Mouse (Mus musculus) regulatory T cell (primary cell): ENCODE data around the gene Chn1.

Experiments
- in situ Hi-C: fragments of 300-600 bp; cut with MboI, MseI; formaldehyde crosslinking; loops from one replicate; pipeline ENCODE4 v1.15.1; 2025; ENCODE audit warnings: high pct_unique_total_duplicates

The Chn1 gene

DNA sequence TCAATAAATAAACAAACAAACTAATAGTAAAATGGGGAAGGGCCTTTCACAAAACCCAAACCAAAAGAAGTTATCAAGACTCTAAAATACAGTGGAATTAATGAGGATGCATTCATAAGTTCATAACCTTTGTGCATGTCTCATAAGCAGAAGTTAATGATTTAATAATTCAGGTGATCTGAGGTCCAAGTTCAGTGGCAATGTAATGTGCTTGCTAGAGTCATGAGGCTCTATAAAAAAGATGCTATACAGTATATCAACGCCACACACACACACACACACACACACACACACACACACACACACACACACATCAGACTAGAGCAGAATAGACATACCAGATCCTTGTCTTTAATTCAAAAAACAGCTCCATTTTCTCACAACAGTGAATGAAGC is 28.8 kb downstream of the Chn1 start:
- in situ Hi-C loops, result no loop called here

DNA sequence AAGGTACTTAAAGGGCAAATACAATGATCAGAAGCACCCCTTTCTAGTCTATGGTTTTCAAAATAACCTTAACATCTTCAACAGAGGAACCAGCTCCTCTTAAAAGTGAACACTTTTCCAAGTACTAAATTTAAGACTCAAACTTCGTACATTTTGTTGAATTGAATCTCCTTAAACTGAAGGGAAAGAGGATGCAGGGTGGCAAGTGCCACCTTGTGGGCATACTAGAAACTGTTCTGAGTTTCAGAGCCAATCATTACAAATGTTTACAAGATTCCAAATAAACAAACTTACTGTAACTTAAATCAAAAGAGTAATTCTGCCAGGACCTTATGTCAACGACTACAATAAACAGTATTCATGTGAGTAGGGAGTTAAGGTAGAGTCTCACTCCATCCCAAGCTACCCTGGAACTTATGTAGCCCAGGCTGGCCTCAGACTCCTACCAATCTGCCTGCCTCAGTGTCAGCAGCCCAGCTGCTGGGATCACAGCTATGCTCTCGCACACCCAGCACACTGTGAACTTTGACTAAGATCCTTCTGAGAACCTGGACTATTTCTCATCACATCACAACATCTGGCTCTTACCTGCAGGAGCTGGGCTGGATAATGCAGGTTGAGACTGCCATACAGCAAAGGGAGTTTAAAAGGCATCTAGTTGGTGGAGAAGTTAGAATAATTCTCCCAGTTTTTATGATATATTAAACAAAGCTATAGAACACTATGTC is 29.3 kb downstream of the Chn1 start:
- in situ Hi-C loops, result no loop called here

DNA sequence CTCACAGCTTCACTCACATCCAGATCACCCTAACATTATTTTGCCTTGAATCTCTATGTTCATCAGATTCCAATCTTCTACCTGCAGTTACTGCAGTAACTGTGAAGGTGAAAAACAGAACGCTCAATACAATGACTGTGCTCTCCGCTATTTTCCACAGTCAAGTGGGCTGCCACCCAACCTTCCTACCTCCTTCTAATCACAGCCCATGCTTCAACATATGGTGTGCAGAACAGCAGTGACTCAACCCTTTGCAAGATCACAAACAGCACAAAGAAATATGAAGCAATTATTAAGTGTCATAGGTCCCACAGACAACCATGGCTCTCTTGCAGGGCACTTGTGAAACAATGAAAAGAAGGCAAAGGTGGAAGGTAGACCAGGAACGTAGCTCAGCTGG is 33.9 kb downstream of the Chn1 start:
- in situ Hi-C loops, result no loop called here

DNA sequence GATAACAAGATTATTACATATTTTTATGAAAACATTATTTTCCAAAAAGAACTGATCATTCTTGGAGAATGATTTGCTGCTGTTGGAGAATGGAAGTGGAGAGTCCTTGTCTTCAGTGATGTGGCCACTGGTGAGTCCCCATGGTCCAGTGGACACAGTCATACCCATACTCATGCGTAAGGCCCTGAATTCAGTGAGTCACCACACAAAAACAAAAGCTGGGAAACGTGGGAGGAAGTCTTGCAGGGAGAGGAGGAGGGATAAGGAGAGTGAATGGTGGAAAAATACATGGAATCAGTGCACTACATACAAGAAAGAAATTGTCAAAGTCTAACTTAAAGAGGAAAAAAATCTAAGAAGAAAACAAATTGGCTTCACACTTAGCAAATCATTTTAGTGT is 47.3 kb downstream of the Chn1 start:
- in situ Hi-C loops, result no loop called here

DNA sequence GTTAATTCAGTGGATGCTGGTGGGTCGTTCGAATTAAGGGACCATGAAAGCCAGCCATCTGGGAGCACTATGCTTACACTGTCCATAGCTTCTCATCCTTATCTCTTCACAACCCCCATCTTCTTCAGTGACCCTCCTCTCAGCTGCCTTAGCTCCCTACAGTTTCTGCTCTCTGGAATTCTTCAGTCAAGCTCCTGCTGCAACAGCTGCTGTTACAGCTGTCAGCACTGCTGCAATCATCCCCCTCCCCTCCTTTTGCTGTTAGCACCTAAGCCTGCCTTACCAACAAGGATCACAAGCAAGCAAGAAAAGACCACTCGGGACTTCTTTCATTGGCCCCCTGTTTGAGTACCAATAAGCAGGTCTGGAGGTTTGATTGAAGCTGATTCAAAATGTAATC is 50.2 kb downstream of the Chn1 start:
- in situ Hi-C loops, result no loop called here

DNA sequence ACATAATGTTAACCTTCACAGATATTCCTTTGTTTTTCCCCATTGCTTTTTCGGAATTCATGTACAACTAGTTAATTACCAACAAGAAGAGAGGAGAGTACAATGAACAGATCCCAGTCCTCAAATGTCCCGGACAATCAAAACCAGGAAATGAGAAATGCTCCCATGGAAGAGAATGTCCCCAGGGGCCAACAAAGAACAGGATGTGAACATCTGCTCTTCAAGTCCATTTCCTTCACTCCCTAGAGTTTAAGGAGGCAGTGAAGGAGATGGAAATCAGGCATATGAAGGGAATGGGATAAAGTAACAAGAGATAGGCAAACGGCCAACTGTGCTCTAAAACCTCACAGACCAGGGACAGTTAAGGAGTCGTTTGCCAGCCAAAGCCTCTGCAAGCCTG is 53.3 kb downstream of the Chn1 start:
- in situ Hi-C loops, result no loop called here

DNA sequence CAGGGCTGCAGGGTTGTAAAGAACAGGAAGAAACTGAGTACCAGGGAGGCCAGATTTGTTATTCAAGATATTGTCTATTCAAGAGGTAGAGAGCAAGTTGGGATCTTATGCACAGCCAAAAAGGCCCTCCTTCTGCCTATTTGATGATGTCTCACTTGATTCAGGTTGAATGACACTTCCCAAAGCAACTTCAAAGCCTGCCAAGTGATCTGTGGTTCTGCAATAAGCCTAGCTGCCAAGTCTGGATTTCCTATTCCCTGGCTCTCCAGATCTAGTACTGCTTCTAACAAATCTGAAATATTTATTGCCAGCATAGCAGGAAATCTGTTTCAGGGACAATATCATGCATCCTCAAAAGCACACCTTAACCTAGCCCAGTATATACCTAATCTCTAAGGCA is 62.7 kb downstream of the Chn1 start:
- in situ Hi-C loops, result no loop called here

DNA sequence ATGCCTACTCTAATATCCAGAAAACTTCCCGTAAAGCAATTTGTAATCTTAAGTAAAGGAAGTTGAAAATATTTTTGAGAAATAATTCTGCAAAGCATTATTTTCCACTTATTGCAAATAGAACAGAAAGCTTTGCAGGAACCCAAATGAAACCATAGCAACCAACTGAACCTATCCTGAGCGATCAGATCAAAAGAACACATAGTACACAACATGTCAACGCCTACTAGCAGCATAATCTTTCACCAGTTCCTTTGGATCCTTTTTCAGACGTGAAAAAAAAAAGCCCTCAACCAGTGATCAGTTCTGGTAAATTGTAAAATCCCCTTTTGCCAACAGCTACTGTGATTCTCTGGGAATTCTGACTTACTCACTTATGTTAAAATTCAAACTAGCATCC is 82.1 kb downstream of the Chn1 start:
- in situ Hi-C loops, result no loop called here

DNA sequence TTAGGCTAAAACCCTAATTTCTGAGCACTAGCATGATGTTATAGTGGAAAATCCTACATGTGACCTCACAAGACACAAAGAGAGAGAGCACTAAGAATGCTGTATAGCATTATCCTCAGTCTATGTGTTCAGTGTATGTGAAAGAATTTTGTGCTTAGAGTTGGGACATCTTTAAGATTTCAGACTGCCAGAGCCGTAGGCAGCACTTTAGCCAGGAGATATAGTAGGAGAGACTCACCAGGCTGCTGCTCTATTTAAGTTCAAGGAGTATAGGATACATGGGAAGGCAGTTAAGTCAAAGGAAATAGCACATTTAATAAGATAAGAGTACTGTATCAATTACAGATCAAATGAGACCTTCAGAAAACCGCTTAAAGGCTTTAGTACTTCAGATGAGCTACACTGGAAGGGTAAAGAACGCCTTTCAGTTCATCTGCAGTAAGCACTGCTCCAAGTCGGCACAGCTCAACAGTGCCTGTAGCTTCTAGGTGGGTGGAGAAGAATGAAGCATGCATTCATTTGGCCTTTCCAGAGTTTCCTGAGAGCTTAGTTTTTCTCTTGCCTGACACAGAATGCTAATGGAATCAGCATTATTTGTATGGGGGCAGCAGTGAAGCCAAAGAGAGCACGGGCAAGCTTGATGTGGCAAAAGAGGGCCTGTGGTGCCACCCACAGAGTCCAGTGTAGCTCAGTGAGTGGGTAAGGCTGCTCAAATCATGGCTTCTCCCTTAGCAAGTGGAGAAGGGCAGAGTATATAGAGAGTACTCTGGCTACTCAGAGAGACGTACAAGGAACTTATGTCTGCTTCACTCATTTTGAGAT is 84.2 kb downstream of the Chn1 start:
- in situ Hi-C loops, result no loop called here

DNA sequence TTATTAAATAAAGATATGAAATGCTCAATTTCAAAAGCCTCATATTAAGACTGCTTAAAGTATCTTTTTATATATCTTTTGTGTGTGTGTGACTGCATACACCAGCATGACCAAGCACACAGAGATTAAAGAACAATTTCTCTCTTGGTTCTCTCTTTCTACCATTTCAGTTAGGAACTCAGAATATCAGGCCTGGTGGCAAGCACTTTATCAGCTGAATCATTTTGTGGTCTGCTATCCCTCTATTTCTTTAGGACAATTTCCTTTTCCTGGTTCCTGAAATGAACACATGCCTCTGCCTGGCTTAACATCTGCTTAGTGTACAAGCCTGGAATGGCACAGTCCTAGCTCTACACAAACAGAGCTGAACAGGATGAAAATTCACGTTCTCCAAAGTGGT is 92.6 kb downstream of the Chn1 start:
- in situ Hi-C loops, result no loop called here

DNA sequence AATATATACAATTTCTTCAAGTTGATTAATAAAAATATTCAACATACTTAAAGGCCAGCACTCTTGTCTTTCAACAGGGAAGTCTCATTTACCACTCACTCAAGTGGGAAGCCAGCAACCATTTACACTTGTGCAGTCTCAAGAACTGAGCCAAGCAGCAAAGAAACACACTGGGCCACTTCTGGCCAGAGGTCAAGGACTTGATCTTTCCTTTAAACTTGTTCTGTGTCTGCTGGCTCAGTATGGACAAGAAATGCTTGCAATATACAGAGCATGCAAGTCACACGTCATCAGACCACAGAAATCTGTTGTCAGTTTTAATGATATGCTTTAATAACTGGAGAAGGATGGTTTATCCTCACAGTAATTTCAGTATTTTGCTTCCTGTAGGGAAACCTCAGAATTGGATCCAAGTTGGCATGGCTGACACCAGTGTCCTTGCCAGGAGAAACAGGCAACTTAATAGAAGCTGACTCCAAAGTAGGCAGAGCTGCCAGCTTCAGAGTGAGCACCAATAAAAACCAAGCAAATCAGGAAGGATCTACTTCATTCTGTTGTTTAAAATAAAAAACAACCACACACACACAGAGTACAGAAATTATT is 94.6 kb downstream of the Chn1 start:
- in situ Hi-C loops, result no loop called here

DNA sequence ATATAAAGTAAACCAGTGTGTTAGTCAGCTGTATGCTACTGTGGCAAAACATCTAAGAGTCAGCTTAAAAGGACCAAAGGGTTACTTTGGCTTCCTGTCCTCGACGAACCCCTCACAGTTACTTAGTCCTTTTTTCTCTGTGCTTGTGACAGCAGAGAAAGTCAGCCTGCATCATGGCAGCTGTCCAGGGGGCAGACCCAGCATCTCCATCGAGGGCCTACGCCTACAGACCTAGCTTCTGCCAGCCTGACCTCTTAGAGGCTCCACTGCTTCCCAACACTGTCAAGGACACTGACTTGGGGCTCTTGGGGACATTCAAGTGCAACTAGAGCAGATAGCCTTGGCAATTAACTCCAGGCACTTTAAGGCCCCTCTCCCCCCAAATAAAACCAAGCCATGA is 106.5 kb downstream of the Chn1 start:
- in situ Hi-C loops, result no loop called here

DNA sequence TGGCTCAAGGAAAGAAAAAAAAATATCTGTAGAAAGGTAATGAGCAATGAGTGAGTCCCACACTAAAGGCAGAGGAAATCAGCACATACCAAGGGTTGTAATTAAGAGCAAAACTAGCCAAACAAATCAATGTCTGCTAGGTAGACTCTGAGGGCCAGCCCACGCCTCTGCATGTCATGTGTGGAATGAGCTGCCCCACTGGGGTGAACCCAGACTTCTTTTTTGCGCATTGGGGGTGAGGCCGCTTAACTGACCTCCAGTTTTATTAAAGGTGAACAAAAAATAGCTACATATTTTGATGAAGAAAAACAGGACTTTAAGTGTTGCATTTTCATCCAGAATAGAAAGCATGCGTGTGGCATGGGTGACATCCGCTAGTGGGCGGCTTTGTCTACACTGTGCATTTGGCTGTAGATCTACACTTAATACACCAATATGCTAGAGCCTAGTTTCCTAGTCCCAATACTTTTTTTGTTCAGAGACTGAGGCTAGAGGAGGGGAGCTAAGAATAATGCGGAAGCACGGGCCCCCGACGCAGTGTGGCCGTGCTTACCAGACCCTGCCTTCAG is 114.5 kb downstream of the Chn1 start:
- in situ Hi-C loops, result no loop called here

DNA sequence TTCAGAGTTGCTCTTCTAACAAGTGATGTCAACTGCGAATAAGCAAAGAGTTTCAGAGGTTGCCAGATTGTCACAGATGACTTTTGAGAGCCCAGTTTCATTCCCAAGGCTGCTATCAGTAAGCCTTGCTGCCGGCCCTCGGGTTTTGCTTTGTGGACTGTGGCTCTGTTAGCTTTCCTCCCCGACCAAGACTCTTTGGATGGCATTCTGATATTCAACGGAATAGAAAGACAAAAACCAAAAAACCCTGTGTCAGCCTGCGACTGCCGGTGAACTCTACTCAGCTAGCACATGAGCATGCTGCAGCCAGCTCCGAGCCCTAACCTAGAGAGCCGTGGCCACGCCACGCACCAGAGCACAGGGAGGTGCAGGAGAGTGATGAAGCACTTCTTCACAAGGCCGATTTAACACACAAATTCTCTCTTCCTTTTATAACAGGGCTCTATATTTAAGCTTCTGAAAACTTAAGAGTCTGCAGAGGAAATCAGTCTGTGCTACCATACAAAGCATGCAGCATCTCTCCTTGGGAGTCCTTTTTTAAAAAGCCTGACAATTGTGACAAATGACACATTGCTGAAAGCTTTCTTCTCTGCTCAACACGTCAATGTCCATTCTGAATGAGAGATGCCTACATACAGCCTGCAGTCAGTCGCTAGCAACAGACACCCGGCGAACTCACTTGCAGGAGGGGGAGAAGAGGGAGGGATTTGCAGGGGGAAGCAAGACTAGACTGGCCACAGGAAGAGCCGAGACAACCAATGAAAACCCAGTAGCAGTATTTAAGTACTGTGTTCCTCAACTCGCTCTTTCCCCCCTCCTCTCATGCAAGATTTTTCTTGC is 115.2 kb downstream of the Chn1 start:
- in situ Hi-C loops, result loop anchor here (10.0 kb wide), 1 partner anchor 315 kb away; no protein-coding TSS in a partner anchor

DNA sequence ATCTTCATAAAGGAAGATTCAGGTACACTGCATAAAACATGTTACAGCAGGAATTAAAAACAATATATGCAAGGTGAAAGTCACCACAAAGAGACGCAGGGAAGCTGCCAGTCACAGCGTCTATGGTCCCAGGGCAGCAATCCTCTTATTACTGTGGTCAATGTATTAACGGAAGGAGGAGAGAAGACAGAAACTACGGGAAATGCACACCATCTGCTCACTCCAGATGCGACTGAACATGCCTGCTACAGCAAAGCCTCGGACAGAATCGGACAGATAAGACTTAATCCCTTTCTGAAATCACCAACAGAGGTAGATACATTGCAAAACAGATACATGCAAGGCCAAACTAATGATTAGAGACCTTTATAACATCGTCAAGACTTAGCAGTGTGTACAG is 116.1 kb downstream of the Chn1 start:
- in situ Hi-C loops, result loop anchor here (10.0 kb wide), 1 partner anchor 316 kb away; no protein-coding TSS in a partner anchor

DNA sequence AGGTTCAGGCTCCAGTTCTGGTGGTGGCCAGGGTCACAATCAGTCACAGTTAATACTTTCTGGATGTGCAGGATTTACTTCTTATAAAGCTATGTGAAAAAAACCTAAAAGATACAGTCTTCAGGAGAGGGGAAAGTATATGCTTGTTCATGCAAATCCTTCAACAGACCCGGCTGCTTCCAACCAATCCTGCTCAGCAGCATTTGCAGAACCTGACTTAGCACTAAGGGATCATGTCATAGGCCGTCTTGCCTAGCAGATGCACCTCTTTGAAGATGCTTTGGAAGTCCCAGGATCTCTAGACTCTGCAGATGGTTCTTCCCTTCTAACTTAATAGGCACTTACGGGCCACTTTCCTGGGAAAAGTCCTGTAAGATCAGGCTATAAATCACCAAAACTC is 117.2 kb downstream of the Chn1 start:
- in situ Hi-C loops, result loop anchor here (10.0 kb wide), 1 partner anchor 317 kb away; no protein-coding TSS in a partner anchor

DNA sequence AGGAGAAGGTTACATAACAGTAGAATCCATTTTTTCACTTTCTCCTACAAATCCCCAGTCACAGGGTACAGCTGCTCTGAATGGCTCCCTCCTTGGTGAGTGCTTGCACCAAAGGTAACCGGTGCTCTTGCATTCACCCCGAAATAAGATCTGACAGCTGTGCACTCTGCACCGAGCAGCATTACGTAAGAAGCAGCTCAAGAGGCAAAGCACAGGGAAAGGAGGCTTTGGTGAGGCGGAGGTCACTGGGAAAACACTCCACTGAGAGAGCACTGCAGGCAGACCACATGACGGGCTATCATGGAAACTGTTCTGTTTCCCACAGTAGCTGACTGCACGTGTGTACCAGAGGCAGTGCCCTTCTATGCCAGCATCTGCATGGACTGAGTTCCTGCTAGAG is 118.0 kb downstream of the Chn1 start:
- in situ Hi-C loops, result loop anchor here (10.0 kb wide), 1 partner anchor 318 kb away; no protein-coding TSS in a partner anchor

DNA sequence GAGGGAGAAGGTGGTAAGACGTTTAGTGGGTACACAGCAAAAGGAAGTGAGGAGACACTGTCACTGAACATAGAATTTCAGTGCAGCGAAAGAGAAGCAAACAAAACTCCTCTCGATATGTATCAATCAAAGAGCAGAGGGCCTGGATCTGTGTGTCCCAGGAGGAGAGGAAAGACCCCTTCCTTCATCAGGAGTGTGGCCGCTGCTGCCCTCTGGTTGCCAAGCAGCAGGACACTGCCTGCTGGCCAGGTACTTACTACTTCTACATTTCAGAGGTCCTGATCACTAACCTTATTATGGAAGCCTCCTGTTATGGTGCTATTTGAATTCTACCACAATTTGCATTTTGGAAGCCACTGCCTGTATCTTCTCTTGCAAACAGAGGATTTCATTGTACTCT is 119.5 kb downstream of the Chn1 start:
- in situ Hi-C loops, result loop anchor here (10.0 kb wide), 1 partner anchor 319 kb away; no protein-coding TSS in a partner anchor

DNA sequence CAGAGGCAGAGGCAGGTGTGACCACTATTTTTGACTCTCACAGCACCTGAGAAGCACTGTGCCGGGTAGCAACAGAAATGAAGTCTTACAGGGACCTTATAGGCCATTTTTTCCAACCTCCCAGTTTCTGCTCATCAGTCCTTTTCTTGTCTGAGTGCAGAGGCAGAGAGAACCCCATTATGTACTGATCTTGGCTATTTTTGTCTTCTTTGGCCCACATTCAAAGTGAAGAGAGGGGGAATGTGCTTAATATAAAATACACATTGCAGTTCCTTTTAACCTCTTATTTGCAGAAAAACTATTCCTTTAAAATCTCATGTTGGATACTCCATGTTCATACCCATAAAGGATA is 120.3 kb downstream of the Chn1 start:
- in situ Hi-C loops, result loop anchor here (10.0 kb wide), 1 partner anchor 320 kb away; no protein-coding TSS in a partner anchor

DNA sequence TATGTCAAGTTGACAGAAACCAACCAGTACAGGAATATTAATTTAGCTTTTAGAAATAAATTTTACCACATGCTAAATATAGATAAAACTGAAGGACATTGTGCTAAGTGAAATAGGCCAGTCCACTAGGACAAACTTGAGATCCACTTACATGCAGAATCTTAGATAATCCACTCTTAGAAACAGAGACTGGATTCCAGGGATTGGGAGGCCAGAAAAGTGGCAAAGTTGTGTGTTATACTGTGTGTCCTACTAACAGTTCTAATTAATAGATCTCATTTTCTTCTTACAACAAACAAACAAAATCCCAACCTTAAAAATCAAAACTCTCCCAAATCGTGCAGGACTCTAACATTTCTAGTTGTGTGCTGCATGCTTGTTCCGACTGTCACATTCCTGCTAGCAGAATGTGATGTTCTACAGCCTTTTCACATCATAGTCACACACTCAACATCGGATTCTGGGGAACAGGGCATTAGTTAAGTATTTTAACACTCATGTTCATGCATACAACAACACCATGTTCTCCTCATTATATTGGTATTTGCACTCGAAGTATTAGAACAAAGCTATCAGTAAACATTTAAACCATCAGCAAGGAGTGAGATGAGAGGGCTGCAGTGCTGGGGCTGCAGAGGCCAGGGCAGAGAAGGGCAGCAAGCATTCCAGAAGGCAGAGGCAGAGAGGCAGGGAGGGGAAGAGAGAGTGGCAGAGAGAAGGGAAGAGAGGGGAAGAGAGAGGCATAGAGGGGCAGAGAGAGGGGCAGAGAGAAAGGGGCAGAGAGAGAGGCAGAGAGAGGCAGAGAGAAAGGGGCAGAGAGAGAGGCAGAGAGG is 120.9 kb downstream of the Chn1 start:
- in situ Hi-C loops, result loop anchor here (10.0 kb wide), 1 partner anchor 321 kb away; no protein-coding TSS in a partner anchor
